Mouse (Mus musculus): ENCODE data around the gene Foxj2. TPM values are rescaled to one million over a fixed set of nuclear protein-coding genes. Genes with fewer than 3 reads are reported as not detected.

Gene Foxj2
- polyA plus RNA-seq, 1 experiment from 2014 or later, result 2.8 TPM

GRCm38 (mm10) chr6:122834365-122834764 lies 14.7 kb downstream of the Foxj2 start:
- no peak for ATAC-seq
- Histone ChIP-seq H3K4me2 (replicated peaks; ENCODE audit: low read depth) (no peak overlapping the region), H3K9me3 (ENCODE audit: control insufficient read depth) (no peaks in the 10 kb centered on the region), H3K4me3 (ENCODE audit: low read depth, low read length) (no peak overlapping the region), H3K4me1 (replicated peaks; ENCODE audit: control insufficient read depth, insufficient read depth, low read length) (no peaks in the 10 kb centered on the region), H3K9ac (ENCODE audit: low read depth, low read length) (no peak overlapping the region), H3K27me3 (replicated peaks; ENCODE audit: control insufficient read depth, insufficient read depth, low read length) (no peaks in the 10 kb centered on the region), H3K36me3 (ENCODE audit: control insufficient read depth, insufficient read depth) (peaks cover 78% of the 10 kb centered on the region), H3K27ac (ENCODE audit: low read depth, low read length) (no peak overlapping the region)
- 74% methylated on average over 4 of the region's 4 CpGs for WGBS
- TF ChIP-seq CTCF (IDR thresholded peaks at IDR 0.05; ENCODE audit: low read depth), result peak; percentile 84

DNA sequence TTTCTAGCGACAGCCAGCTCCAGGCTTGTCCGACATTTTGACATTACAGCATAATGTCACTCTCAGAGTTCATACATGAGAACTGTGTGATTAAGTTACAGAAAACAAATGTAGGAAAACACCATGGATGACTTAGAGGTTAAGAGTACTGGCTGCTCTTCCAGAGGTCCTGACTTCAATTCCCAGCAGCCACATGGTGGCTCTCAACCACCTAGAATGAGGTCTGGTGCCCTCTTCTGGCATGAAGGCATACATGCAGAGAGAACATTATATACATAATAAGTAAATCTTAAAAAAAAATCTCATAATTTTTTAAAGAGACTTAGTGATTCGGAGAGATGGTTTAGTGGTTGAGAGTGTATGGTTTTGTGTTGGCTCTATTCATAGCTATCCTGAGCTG lies 17.3 kb downstream of the Foxj2 start:
- Histone ChIP-seq H3K4me1 (replicated peaks; ENCODE audit: control insufficient read depth, insufficient read depth, low read length) (no peaks in the 10 kb centered on the region), H3K4me3 (ENCODE audit: low read depth, low read length) (no peak overlapping the region), H3K9ac (ENCODE audit: low read depth, low read length) (no peak overlapping the region), H3K27ac (ENCODE audit: low read depth, low read length) (no peak overlapping the region), H3K36me3 (ENCODE audit: control insufficient read depth, insufficient read depth) (peaks cover 83% of the 10 kb centered on the region), H3K27me3 (replicated peaks; ENCODE audit: control insufficient read depth, insufficient read depth, low read length) (no peaks in the 10 kb centered on the region), H3K4me2 (replicated peaks; ENCODE audit: low read depth) (no peak overlapping the region), H3K9me3 (ENCODE audit: control insufficient read depth) (no peaks in the 10 kb centered on the region)
- peak; percentile 34 for TF ChIP-seq CTCF (IDR thresholded peaks at IDR 0.05; ENCODE audit: low read depth)
- ATAC-seq, result no peak
- WGBS, result 98% methylated on average over 3 of the region's 3 CpGs

DNA sequence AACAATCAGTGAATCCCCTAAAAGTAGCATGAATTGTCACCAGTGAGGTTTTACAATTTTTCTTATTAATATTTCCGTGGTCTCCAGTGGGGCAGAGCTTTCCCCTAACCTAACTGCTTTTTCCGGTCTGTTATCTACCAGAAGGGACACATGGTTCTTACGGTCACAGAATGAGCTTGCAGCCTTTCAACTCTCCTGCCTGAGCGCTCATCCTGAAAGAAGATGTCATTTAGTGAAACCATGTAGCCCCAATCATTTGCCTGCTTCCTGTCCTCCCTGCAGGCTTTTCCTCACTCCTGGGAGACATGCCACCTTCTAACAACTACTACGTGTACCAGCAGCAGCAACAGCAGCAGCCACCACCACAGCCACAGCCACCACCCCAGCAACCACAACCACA lies 17.8 kb downstream of the Foxj2 start:
- no peak for ATAC-seq
- no peak overlapping the region for H3K9ac ChIP-seq (ENCODE audit: low read depth, low read length)
- no peak for TF ChIP-seq CTCF (IDR thresholded peaks at IDR 0.05; ENCODE audit: low read depth)
- no peak overlapping the region for H3K4me2 ChIP-seq (replicated peaks; ENCODE audit: low read depth)
- H3K9me3 ChIP-seq (ENCODE audit: control insufficient read depth), result no peaks in the 10 kb centered on the region
- H3K27ac ChIP-seq (ENCODE audit: low read depth, low read length), result no peak overlapping the region
- WGBS, result 94% methylated on average over 5 of the region's 5 CpGs
- H3K4me1 ChIP-seq (replicated peaks; ENCODE audit: control insufficient read depth, insufficient read depth, low read length), result no peaks in the 10 kb centered on the region
- H3K36me3 ChIP-seq (ENCODE audit: control insufficient read depth, insufficient read depth), result peaks cover 83% of the 10 kb centered on the region
- H3K4me3 ChIP-seq (ENCODE audit: low read depth, low read length), result no peak overlapping the region
- no peaks in the 10 kb centered on the region for H3K27me3 ChIP-seq (replicated peaks; ENCODE audit: control insufficient read depth, insufficient read depth, low read length)

DNA sequence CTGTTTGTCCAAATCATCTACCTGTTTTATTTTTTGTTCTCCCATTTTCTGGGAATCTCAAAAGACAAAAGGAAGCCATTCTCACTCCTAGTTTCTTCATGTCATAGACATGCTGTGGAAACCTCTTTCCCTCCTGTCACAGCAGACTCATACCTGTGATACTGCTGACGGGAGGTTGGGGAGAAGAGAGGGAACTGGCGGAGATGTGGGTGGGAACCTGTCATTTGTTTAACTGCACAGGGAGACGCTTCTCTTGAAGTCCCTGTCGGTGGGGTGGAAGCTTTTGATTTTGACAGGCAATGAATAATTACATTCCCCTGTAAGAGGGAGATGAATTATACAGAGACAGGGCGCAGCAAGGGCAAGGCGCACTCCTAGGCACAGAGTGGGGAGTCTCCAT lies 24.0 kb downstream of the Foxj2 start:
- Histone ChIP-seq H3K9me3 (ENCODE audit: control insufficient read depth) (no peaks in the 10 kb centered on the region), H3K4me2 (replicated peaks; ENCODE audit: low read depth) (no peak overlapping the region), H3K9ac (ENCODE audit: low read depth, low read length) (no peak overlapping the region), H3K27me3 (replicated peaks; ENCODE audit: control insufficient read depth, insufficient read depth, low read length) (no peaks in the 10 kb centered on the region), H3K4me1 (replicated peaks; ENCODE audit: control insufficient read depth, insufficient read depth, low read length) (no peaks in the 10 kb centered on the region), H3K27ac (ENCODE audit: low read depth, low read length) (no peak overlapping the region), H3K4me3 (ENCODE audit: low read depth, low read length) (no peak overlapping the region), H3K36me3 (ENCODE audit: control insufficient read depth, insufficient read depth) (peaks cover 57% of the 10 kb centered on the region)
- ATAC-seq, result no peak
- 68% methylated on average over 6 of the region's 6 CpGs for WGBS
- TF ChIP-seq CTCF (IDR thresholded peaks at IDR 0.05; ENCODE audit: low read depth), result no peak

GRCm38 (mm10) chr6:122852696-122853095 lies 33.0 kb downstream of the Foxj2 start:
- Histone ChIP-seq H3K27ac (ENCODE audit: low read depth, low read length) (no peak overlapping the region), H3K4me1 (replicated peaks; ENCODE audit: control insufficient read depth, insufficient read depth, low read length) (no peaks in the 10 kb centered on the region; the same call in 1 of the 2 replicates), H3K4me2 (replicated peaks; ENCODE audit: low read depth) (no peak overlapping the region), H3K4me3 (ENCODE audit: low read depth, low read length) (no peak overlapping the region), H3K9me3 (ENCODE audit: control insufficient read depth) (no peaks in the 10 kb centered on the region), H3K36me3 (ENCODE audit: control insufficient read depth, insufficient read depth) (no peaks in the 10 kb centered on the region), H3K9ac (ENCODE audit: low read depth, low read length) (no peak overlapping the region), H3K27me3 (replicated peaks; ENCODE audit: control insufficient read depth, insufficient read depth, low read length) (no peaks in the 10 kb centered on the region)
- ATAC-seq, result no peak
- 63% methylated on average over 2 of the region's 2 CpGs for WGBS
- no peak for TF ChIP-seq CTCF (IDR thresholded peaks at IDR 0.05; ENCODE audit: low read depth)

DNA sequence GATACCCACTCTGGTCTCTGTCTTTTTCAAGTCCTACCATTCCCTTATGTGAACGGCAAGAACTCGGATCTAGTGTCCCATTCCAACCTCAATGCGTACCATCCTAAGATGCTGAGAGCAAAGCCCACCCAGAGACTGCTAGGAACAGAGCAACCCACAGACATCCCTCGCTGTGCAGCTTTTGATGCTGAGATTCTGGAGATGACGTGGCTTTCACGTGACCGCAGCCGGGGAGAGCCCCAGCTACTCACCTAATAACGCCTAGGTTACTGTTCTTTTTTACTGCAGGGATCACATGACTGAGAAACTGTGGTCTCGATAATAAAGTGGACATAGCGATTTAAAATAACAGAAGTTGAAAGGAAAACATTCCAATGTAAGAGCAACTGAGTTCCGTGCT lies 34.8 kb downstream of the Foxj2 start:
- Histone ChIP-seq H3K4me2 (replicated peaks; ENCODE audit: low read depth) (no peak overlapping the region), H3K4me3 (ENCODE audit: low read depth, low read length) (no peak overlapping the region), H3K27ac (ENCODE audit: low read depth, low read length) (no peak overlapping the region), H3K9ac (ENCODE audit: low read depth, low read length) (no peak overlapping the region), H3K27me3 (replicated peaks; ENCODE audit: control insufficient read depth, insufficient read depth, low read length) (no peaks in the 10 kb centered on the region), H3K4me1 (replicated peaks; ENCODE audit: control insufficient read depth, insufficient read depth, low read length) (no peaks in the 10 kb centered on the region; the same call in 1 of the 2 replicates), H3K9me3 (ENCODE audit: control insufficient read depth) (no peaks in the 10 kb centered on the region), H3K36me3 (ENCODE audit: control insufficient read depth, insufficient read depth) (no peaks in the 10 kb centered on the region)
- 68% methylated on average over 12 of the region's 12 CpGs for whole genome bisulfite sequencing
- ATAC-seq, result no peak
- TF ChIP-seq CTCF (IDR thresholded peaks at IDR 0.05; ENCODE audit: low read depth), result no peak

- H3K4me1 ChIP-seq (replicated peaks; ENCODE audit: control insufficient read depth, insufficient read depth, low read length), result no peaks in the 10 kb centered on the region; the same call in 1 of the 2 replicates
- TF ChIP-seq CTCF (IDR thresholded peaks at IDR 0.05; ENCODE audit: low read depth), result no peak
- ATAC-seq, result no peak
- H3K4me3 ChIP-seq (ENCODE audit: low read depth, low read length), result no peak within 1 kb of the TSS
- 38% methylated on average over 7 of the region's 7 CpGs for WGBS
- H3K36me3 ChIP-seq (ENCODE audit: control insufficient read depth, insufficient read depth), result no peaks in the 10 kb centered on the region
- H3K27ac ChIP-seq (ENCODE audit: low read depth, low read length), result no peak within 1 kb of the TSS
- no peak within 1 kb of the TSS for H3K9ac ChIP-seq (ENCODE audit: low read depth, low read length)
- H3K4me2 ChIP-seq (replicated peaks; ENCODE audit: low read depth), result no peak within 1 kb of the TSS
- no peaks in the 10 kb centered on the region for H3K9me3 ChIP-seq (ENCODE audit: control insufficient read depth)
- H3K27me3 ChIP-seq (replicated peaks; ENCODE audit: control insufficient read depth, insufficient read depth, low read length), result no peaks in the 10 kb centered on the region
These were observed 36.2 kb downstream of the Foxj2 start, which contains the start of gene C3ar1 for GRCm38 (mm10) chr6:122855955-122856354. C3ar1 (minus strand) TSS chr6:122856161.
